Mouse (Mus musculus) kidney, adult 8-10 months (tissue): ENCODE data around the gene Tgfb1i1.

ENCODE experiments used
- DNase-seq, 2 experiments: peaks; one replicate each; pipeline ENCODE4 v3.0.0; 2022

Tgfb1i1 gene

GRCm38 (mm10) chr7:128246496-128247391 lies at the start of gene Tgfb1i1:
Tgfb1i1 (plus strand) TSS chr7:128246812.
- no peak for DNase-seq

GRCm38 (mm10) chr7:128201607-128202006 lies 45.0 kb upstream of the Tgfb1i1 start:
- DNase-seq, result no peak

GRCm38 (mm10) chr7:128203071-128203470 lies 43.5 kb upstream of the Tgfb1i1 start:
- DNase-seq, result no peak

- DNase-seq, result no peak
These were observed 42.4 kb upstream of the Tgfb1i1 start for GRCm38 (mm10) chr7:128204179-128204578.

- no peak for DNase-seq
These were observed 40.9 kb upstream of the Tgfb1i1 start for GRCm38 (mm10) chr7:128205695-128206094.

- no peak for DNase-seq
These were observed 40.5 kb upstream of the Tgfb1i1 start, which contains the start of gene Cox6a2 for GRCm38 (mm10) chr7:128206152-128206551. Cox6a2 (minus strand) TSS chr7:128206387.

GRCm38 (mm10) chr7:128208187-128208586 lies 38.4 kb upstream of the Tgfb1i1 start:
- DNase-seq, result peak in 1 of 2 experiments; percentile 40

- peak; percentile 59 to 60 for DNase-seq
These were observed 36.8 kb upstream of the Tgfb1i1 start for GRCm38 (mm10) chr7:128209826-128210225.

GRCm38 (mm10) chr7:128219952-128220351 lies 26.7 kb upstream of the Tgfb1i1 start:
- no peak for DNase-seq

GRCm38 (mm10) chr7:128220936-128221335 lies 25.7 kb upstream of the Tgfb1i1 start:
- peak in 1 of 2 experiments; percentile 40 for DNase-seq

- no peak for DNase-seq
These were observed 14.9 kb upstream of the Tgfb1i1 start for GRCm38 (mm10) chr7:128231741-128232140.

- DNase-seq, result no peak
These were observed 11.8 kb upstream of the Tgfb1i1 start for GRCm38 (mm10) chr7:128234796-128235195.

- DNase-seq, result peak; percentile 79 to 92
These were observed 11.1 kb upstream of the Tgfb1i1 start for GRCm38 (mm10) chr7:128235481-128235880.

- no peak for DNase-seq
These were observed 10.2 kb upstream of the Tgfb1i1 start for GRCm38 (mm10) chr7:128236426-128236825.

- peak; percentile 86 to 91 for DNase-seq
These were observed 9.6 kb upstream of the Tgfb1i1 start, which contains the start of gene Armc5 for GRCm38 (mm10) chr7:128236856-128237592. Armc5 (plus strand) TSS chr7:128237342.

- DNase-seq, result no peak
These were observed 9.1 kb upstream of the Tgfb1i1 start for GRCm38 (mm10) chr7:128237593-128237926.

- peak; percentile 99 for DNase-seq
These were observed 8.5 kb upstream of the Tgfb1i1 start, which contains the start of gene 9130023H24Rik for GRCm38 (mm10) chr7:128237927-128238778. 9130023H24Rik (minus strand) TSS chr7:128238031.

GRCm38 (mm10) chr7:128238991-128239390 lies 7.6 kb upstream of the Tgfb1i1 start:
- DNase-seq, result peak in 1 of 2 experiments; percentile 40

GRCm38 (mm10) chr7:128240131-128240784 lies 6.4 kb upstream of the Tgfb1i1 start:
- peak; percentile 23 to 46 for DNase-seq

GRCm38 (mm10) chr7:128242331-128242730 lies 4.3 kb upstream of the Tgfb1i1 start:
- no peak for DNase-seq

- no peak for DNase-seq
These were observed 2.7 kb upstream of the Tgfb1i1 start for GRCm38 (mm10) chr7:128243921-128244320.

GRCm38 (mm10) chr7:128244410-128245025 lies 2.1 kb upstream of the Tgfb1i1 start:
- DNase-seq, result no peak
